Mouse (Mus musculus) testis, postnatal 10 days (tissue): ENCODE data around the gene Hspb3.

Experiments used
- DNase-seq: peaks from one replicate; pipeline ENCODE4 v3.0.0; 2021; ENCODE audit warnings: low spot score

Hspb3 gene

DNA sequence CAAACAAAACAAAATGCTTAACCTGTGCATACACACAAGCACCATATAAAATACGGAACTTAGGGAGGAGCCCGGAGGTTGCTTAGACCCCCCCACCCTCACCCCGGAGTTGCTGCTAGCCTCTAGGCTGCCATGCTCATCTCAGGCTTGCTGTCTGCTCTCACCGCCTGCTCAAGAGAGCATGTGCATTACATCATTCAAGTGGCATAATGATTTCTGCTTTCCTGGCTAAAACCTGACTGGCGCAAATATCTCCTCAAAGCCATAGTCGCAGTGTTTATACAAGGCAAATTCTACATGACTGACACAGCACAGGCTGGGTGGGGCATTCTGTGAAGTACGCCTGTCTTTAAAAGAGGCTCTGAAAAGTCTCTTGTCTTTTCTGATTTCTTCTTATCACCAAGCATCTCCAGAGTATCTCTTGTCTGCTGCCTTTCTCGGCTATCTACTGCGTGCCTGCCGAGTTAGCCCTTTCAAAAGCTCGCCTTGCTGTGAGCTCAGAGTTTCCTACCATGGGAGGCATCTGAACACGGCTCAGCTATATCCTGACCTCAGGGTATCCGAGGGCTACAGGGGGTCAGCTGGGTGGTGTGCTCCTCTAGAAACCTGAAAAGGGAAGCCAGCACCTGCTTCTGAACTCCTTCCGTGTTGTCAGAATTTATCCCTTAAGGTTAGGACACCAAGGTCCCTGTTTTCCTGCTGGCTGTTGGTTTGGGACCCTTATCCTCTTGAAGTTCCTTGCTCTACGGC is 28.6 kb downstream of the Hspb3 start:
- no peak for DNase-seq

- no peak for DNase-seq
Observed at GRCm38 (mm10) chr13:113632506-113632905, 31.0 kb downstream of the Hspb3 start.

GRCm38 (mm10) chr13:113627601-113628000 is 35.9 kb downstream of the Hspb3 start:
- no peak for DNase-seq

DNA sequence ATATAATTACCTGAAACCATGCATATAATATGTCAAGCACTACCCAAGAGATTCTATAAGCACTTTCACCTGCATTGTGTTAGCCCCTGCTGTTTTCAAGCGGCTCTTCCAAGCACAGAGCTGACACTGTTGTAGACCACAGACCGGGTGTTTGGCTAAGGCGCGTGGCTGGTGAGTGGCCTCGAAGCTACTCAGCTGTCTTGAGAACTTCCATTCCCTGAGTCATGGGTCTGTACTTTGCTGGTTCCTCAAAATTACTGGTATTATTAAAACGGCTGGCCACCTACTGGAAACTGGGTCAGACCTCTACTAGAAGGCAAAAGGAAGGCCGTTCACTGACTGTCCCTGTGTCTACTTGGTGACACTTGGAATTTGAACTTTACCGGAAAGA is 40.6 kb downstream of the Hspb3 start:
- peak; percentile 13 for DNase-seq

DNA sequence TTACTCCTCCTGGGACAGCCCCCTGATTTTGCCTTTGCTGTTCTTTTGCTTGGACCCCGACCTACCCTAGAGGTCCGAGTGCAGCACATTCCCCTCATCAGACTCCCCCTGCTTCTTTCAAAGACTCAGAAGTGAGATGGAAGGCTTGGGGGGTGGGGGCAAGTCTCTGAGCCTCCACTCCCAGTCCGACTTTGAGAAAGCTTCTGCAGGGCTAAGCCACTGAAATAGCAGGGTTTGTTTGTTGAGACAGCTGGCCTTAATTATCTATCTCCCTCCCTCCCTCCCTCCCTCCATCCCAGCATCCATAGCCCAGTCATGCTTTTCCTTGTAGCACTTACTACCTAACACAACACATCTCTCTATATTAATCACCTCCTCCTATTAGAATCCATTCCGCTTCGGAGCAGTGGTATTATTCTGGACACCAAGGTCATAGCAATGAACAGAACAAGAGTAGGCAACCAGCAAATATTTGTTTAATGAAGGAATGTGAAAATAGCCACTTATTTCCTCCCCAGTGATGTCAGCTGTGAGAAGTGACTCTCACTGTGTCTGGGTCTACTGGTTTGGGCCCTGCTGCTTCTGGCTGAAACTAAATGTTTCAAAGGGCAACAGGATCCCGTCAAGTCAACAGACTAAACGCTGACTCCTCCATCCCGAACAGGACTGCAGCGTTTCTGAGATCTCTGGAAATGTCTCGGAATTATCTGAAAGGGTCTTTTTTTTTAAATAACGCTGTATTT is 41.2 kb downstream of the Hspb3 start:
- peak; percentile 32 for DNase-seq

DNA sequence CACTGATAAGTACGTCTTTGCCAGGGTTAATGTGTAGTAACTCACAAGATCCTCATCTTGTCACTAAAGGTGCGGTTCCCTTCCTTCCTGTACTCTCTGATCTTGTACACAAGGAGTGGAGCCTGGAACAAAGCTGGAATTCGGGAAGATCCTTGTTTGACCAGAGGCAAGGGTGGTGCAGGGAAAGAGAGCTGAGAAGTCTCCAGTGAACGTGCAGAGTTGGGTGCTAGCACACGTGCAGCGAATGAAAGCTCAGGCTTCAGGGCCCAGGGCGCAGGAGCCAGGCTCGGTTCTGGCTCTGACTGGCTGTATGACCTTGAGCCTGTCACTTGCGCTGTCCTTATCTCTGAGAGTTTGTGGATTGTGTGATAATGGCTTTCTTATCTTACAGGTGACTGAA is 44.5 kb downstream of the Hspb3 start:
- peak; percentile 43 for DNase-seq

- DNase-seq = peak; percentile 96
Observed at GRCm38 (mm10) chr13:113617891-113618823, 45.3 kb downstream of the Hspb3 start, which contains the start of gene Snx18. Gene Snx18, minus strand, starts transcription at chr13:113618564.

GRCm38 (mm10) chr13:113617338-113617890 is 46.1 kb downstream of the Hspb3 start:
- DNase-seq = no peak

GRCm38 (mm10) chr13:113616751-113617337 is 46.6 kb downstream of the Hspb3 start:
- peak; percentile 63 for DNase-seq

- DNase-seq = peak; percentile 46
Observed at GRCm38 (mm10) chr13:113615971-113616671, 47.4 kb downstream of the Hspb3 start.

- DNase-seq = peak; percentile 69
Observed at GRCm38 (mm10) chr13:113615546-113615941, 47.9 kb downstream of the Hspb3 start.

DNA sequence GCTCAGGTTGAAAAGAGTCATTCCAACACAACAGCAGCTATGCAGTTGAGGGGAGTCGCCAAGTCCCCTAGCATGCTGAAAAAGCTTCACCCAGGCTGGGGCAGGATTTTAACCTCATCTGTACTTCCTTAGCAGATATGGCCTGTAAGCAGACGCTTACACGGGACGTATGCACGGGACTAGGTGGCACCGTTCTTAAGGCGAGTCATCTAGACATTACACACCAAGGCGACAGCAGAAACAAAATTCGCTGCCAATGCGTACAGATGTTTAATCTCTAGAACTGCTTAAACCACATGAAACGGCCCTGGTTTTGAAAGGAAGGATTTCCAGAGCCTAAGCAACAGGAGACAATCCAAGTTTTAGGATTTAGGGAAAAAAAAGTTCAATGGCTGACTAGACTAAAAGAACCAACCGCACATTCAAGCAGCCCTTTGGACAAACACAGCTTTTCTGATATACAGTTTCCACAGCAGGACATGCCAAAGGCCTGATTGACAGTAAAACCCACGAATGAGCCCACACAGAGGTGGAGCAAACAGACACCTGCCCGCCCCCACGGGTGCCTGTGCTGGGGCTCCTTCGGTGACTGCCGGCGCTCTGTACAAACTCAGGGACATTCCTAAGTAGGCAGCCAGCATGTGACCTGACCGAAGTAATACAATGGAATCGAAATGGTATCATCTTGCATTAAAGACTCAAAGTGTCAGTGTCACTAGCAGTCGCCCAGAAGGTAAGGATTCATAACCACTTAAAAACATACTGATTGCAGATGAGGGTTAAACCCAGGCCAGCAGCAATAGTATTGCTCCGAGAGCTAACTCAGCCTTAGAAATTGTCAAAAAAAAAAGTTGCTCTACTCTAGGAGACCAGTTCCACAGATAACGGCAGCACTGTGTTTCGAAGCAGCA is 48.6 kb downstream of the Hspb3 start:
- peak; percentile 84 for DNase-seq

DNA sequence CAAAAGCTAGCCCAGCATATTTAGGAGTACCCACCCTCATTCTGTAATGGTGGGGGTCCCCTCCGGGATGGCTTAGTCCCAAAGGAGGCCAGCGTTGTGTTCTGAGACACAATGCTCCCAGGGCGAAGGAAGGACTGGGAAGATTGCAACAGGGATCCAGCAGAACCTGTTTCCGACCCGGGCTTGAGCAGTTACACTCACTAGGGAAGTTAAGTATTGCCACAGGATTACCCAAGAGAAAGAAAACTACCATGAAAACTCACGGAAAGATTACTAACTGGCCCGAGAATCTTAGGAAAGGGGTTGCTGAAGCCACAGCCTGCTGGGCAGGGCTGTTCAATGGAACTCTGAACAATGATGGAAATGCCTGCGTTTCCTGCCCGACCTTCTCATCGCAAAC is 49.6 kb downstream of the Hspb3 start:
- peak; percentile 38 for DNase-seq

DNA sequence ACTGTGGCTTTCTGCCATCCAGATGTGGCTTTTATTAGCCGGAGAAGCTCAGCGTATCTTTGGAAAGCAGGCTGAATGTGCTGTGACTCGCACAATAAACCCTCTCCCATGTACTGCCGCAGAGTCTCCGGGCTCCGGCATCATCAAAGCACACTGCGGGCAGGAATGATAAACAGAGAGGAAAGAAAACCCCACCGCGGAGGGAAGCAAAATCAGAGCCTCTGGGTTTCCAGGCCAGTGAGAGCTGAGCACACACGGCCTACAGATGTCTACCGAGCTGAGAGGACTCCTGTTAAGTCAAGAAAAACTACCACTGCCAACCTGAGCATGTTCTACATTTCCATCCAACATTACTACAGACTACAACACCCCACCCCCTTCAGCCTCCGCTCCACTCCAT is 50.1 kb downstream of the Hspb3 start:
- DNase-seq = peak; percentile 39
